Mouse (Mus musculus): ENCODE measurements around the gene Vmn1r199.
"Not testable (repeated sequence)": the region's sequence is repeated elsewhere in the genome, so short reads cannot be mapped to it uniquely, and the experiment has no call there.

The Vmn1r199 gene

DNA sequence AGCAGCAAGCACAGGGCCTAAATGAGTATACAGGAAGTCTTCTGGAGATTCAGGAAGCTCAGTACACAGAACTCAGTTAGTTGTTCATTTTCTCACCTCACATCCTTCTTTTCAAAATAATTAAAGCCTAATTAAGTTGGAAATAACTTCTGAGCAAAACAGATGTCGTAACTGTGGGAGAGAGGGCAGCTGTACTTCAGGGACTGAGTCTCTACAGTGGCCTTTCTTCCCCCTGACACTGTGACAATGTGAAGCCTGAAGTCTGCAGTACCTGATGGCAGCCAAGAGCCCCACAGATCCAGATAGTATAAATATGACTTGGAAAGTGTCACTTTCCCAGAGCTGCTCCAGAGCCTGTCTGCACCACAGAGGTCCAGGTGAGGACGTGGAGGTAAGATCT, at the start of gene Vmn1r199:
Gene Vmn1r199 (plus strand): TSS at position 301 of the 400 bp plus-strand sequence.
- DNase-seq: no peak

DNA sequence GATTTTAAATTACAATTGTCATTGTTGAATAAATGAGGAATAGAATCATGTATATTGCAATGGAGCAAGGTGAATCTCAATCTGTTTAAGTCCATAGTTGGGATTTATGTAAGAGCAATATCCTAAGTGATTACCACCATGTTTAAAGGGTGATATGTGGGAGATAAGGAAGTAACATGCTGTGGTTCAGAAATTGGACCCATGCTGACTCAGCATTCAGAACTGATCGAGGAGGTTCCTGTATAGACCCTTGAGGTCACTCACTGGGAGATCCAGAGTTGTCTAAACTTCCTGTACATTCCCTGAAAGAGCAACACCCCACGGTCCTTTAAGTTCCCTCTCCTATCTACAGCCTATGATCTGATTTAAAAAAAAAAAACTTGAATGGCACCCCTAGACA, 46.3 kb upstream of the Vmn1r199 start:
- no peak for DNase-seq

DNA sequence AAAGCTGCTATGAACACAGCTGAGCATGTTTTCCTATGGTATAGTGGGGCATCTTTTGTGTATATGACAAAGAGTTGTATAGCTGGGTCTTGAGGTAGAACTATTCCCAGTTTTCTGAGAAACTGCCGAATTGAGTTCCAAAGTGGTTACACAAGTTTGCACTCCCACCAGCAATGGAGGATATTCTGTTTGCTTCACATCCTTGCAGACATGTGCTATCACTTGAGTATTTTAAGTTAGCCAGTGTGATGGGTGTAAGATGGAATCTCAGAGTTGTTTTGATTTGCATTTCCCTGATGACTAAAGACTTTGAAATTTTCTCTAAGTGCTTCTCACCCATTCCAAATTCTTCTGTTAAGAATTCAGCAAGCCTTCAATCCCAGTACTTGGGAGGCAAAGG, 44.1 kb upstream of the Vmn1r199 start:
- no peak for DNase-seq

DNA sequence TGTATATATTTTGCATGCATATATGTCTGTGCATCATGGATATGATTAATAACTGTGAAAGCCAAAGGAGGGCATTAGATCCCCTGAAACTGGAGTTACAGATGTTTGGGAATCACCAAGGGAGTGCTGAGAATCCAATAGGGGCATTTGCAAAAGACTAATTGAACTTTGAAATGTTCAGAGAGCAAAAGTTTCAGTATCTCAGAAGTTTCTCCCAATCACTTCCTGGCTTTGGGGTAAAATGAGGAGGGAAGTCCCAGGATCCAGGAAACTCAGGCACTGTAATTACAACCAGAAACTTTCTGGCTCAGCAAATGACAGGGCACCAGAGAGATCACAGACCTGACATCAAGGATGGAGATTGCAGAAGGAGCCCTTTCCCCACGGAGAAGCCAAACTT, 29.6 kb upstream of the Vmn1r199 start, which contains the start of gene Vmn1r198:
Gene Vmn1r198 (plus strand): TSS at position 301 of the 400 bp plus-strand sequence.
- no peak for DNase-seq

DNA sequence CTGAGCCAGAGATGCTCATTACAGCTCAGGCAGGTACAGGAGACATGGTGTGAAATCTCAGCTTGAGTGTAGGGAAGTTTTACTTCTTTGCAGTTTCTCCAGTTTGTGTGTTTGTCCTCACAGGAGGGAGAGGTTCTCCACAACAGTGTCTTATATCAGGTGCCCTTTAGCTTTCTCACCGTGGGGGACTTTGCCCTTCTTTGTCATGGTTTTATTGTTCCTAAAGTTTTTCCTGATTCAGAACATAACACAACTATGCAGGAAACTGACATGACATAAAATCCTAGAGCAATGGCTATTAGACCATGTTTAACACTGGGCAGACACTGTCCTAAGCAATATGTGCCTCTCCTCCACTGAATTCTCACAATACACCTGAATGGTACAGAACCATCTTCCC, 28.8 kb upstream of the Vmn1r199 start:
- no peak for DNase-seq

DNA sequence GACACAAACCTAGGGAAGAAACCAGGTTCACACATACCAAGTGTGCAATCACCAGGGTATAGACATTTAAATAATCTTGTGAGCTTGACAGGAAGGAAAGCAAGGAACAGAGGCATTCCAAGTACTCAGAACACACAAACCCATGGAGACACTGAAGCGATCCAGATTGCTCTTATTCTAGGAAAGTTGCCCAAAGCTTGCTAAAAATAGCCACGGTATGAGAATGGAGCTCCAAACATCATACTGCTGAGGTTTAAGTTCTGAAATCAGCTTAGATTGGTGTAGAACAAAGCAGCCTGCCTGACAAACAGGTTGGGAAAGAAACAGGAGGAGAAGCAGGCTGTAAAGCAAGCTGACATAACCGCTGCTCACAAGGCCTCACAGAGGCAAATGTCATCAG, 1.5 kb downstream of the Vmn1r199 start:
- not testable (repeated sequence) for DNase-seq

DNA sequence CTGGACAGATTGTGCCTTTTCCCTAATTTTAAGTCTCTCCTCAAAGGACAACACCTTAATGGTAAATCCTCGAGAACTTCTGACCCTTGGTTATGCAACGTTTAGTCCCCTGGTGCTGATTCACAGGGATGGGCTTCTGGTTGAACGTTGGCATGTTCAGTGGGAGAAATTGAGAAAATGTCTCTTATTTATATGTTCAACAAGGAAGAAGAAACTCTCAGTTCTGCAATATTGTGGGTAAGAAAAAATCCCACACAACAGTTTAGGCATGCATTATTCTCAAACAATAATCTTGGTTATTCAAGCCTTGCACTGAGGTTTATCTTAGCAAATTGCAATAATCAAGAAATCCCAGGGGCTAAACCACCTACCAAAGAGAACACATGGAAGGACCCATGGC, 3.8 kb downstream of the Vmn1r199 start:
- no peak for DNase-seq

DNA sequence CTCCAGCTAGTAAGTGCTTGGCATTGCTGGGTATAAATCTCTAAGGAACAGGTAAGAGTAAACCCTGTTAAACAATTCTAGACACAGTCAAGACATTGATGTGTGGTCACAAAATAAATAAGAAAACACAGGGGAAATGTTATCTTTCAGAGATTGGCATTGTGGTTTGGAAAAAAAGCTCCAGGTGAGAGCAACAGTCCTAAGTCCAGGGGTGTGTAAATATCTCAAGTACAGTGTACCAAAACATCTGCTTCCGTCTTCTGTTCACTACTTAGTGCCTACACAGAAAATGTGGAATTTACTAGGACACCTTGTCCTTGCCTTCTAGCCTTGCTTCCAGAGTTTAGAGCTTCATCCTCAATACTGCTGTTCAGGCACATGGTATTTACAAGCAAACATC, 7.4 kb downstream of the Vmn1r199 start:
- no peak for DNase-seq

DNA sequence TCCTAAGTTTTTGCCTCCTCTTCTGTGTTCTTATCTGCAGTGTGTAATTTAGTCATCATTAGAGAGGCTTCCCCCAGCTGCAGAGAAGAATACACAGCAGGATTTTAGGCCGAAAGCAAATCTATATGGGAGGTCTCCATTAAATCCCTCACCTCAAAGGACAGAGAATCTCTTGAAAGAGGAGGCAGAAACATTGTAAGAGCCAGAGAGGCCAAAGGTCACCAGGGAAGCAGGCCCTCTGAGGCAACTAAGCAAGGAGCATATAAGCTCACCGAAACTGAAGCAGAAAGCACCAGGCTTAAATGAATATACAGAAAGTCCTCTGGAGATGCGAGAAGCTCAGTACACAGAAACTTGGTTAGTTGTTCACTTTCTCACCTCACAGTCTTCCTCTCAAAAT, 10.5 kb downstream of the Vmn1r199 start, which contains the start of gene Vmn1r200:
Gene Vmn1r200 (plus strand): TSS at position 301 of the 400 bp plus-strand sequence.
- DNase-seq: no peak

DNA sequence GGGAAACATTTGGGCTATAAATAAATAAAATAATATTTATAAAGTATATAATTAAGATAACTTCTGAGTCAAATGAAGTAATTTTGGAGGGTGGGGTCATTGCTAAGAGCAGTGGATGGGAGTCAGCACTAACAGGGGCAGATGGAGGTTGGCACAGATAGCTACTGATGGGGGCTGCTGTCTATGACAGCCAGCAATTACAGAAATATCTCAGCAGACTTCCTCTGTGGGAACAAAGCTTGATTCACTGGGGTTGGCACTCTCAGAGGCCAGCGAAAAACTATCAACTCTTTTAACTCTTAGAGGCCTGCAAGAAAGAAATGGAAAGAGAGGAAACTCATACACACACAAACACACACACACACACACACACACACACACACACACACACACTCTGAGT, 23.4 kb downstream of the Vmn1r199 start:
- DNase-seq: no peak

Measured in kidney, postnatal 25 days (tissue).